Mouse (Mus musculus): ENCODE measurements around the gene Hemgn. TPM values are rescaled to one million over a fixed set of nuclear protein-coding genes. Genes with fewer than 3 reads are reported as not detected.

Gene Hemgn
- polyA plus RNA-seq, 1 experiment from 2014 or later, result 1.2 TPM

DNA sequence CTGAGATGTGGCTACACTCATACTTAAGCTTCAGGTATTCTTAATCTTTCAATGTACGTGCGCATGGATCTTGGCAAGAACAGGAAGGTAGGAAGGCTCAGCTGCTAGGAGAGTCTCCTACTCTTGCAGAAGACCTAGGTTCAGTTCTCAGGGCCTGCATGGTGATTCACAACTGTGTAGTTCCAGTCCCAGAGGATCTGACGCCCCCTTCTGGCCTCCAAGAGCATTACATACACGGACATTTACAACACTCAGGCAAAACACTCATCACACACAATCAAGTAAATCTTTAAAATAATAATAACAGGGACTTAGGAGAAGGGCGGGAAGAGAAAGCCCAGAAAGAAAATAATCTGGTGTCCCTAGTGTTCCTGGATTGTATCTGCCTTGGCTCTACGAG, 38.9 kb downstream of the Hemgn start:
- 50% methylated on average over 6 of the region's 6 CpGs for WGBS
- Histone ChIP-seq H3K4me2 (peak overlapping the region; percentile 64), H3K36me3 (peaks cover 23% of the 10 kb centered on the region), H3K4me3 (peak overlapping the region; percentile 33; the same call in 1 of the 2 replicates), H3K9me3 (no peaks in the 10 kb centered on the region), H3K27ac (no peak overlapping the region), H3K4me1 (peaks cover 10% of the 10 kb centered on the region), H3K9ac (no peak overlapping the region), H3K27me3 (no peaks in the 10 kb centered on the region)
- no peak for ATAC-seq (ENCODE audit: borderline replicate concordance, extremely low read depth, low FRiP score, low TSS enrichment)

DNA sequence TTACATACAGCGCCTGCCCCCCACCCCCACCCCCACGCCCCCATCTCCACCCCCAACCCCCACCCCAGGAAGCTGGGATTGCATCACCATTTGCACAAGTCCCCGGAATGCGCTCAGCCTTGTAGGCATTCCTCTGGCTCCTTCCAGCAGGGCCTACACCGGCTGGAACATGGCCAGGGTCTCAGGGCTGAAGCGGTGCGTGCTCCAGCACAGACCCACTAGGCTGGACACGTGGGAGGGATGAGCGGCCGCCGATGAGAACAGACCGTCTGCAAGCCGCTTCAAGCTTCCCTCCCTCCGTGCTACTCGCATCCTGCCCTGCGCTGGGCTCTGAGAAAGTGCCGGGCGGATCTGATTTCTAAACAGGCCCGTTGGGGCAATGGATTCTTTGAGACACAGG, 42.3 kb downstream of the Hemgn start:
- Histone ChIP-seq H3K36me3 (no peaks in the 10 kb centered on the region), H3K9ac (no peak overlapping the region), H3K9me3 (no peaks in the 10 kb centered on the region), H3K4me1 (peaks cover 10% of the 10 kb centered on the region), H3K27ac (0 out of 2 replicates have a peak overlapping the region, but pooled peaks have one; percentile 9), H3K4me2 (peak overlapping the region; percentile 45), H3K4me3 (peak overlapping the region; percentile 6; the same call in 1 of the 2 replicates), H3K27me3 (peaks cover 4% of the 10 kb centered on the region; the same call in 1 of the 2 replicates)
- ATAC-seq (ENCODE audit: borderline replicate concordance, extremely low read depth, low FRiP score, low TSS enrichment), result peak; percentile 89
- WGBS, result 2% methylated on average over 19 of the region's 19 CpGs

DNA sequence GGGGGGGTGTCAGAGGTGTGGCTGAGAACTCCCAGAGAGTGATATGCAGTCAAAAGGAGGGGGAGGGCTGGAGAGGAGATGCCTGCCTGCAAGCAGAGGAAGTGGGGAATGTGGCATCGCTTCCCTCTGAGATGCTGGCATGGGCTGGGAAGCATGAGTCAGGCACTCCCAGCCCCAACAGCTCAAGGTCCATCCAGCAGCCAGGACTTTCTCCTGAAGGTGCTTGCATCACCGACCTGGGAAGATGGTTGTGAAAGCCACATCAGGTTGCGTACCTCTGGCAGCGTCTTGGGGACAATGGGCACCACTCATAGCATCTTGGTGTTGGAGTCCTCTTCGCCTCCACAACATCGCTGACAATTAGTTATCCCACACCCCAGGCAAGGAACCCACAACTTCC, 42.9 kb downstream of the Hemgn start:
- ATAC-seq (ENCODE audit: borderline replicate concordance, extremely low read depth, low FRiP score, low TSS enrichment), result no peak
- 42% methylated on average over 6 of the region's 6 CpGs for WGBS
- H3K27ac ChIP-seq, result no peak overlapping the region

DNA sequence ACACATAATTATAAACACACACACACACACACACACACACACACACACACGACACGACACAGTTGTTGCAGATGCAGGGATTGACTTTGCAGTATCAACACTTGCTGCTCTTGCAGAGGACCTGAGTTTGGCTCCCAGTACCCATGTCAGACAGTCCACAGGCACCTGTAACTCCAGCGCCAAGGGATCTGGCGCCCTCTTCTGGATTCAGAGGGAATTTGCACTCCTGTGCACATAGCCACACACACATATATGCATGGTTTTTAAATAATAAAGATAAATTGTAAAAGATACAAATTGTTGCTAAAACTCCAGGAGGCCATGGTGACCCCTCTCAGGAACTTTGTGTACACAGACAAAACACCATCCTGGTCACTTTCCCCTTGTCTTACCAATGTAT, 44.2 kb downstream of the Hemgn start:
- H3K27me3 ChIP-seq, result peaks cover 4% of the 10 kb centered on the region; the same call in 1 of the 2 replicates
- WGBS, result 66% methylated on average over 4 of the region's 4 CpGs
- ATAC-seq (ENCODE audit: borderline replicate concordance, extremely low read depth, low FRiP score, low TSS enrichment), result no peak
- no peak overlapping the region for H3K4me2 ChIP-seq
- H3K27ac ChIP-seq, result no peak overlapping the region
- H3K4me1 ChIP-seq, result peaks cover 5% of the 10 kb centered on the region; the same call in 1 of the 2 replicates
- H3K9ac ChIP-seq, result no peak overlapping the region
- no peaks in the 10 kb centered on the region for H3K36me3 ChIP-seq
- H3K9me3 ChIP-seq, result no peaks in the 10 kb centered on the region
- H3K4me3 ChIP-seq, result no peak overlapping the region

More for the DNA sequence above, 42.9 kb downstream of the Hemgn start:
- no peak overlapping the region for H3K9ac ChIP-seq
- no peak overlapping the region for H3K4me3 ChIP-seq
- H3K4me1 ChIP-seq, result peaks cover 10% of the 10 kb centered on the region
- H3K36me3 ChIP-seq, result no peaks in the 10 kb centered on the region
- peaks cover 4% of the 10 kb centered on the region; the same call in 1 of the 2 replicates for H3K27me3 ChIP-seq
- H3K4me2 ChIP-seq, result 0 out of 2 replicates have a peak overlapping the region, but pooled peaks have one; percentile 45
- no peaks in the 10 kb centered on the region for H3K9me3 ChIP-seq

DNA sequence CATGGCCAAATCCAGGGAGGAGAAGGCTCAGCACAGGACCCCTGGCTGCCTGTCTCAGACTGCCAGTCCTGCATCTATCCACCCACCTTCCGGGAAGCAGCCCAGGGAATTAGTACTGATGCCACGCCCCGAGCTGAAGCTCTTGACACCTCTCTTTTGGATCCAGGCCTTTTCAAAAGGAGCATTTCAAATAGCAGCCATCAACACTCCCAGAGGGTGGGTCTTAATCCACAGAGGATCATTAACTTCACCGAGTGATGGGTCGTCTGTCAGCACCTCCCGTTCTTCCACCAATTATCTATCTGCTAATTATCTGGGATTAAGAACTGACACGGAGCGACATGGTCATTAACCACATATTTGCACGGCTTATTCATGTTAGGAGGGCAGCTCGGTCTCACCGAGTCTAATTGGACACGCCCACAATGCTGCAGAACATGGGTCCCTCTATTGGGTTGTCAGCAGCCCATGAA, 45.8 kb downstream of the Hemgn start:
- no peak for ATAC-seq (ENCODE audit: borderline replicate concordance, extremely low read depth, low FRiP score, low TSS enrichment)
- Histone ChIP-seq H3K4me3 (no peak overlapping the region), H3K4me2 (no peak overlapping the region), H3K4me1 (peaks cover 5% of the 10 kb centered on the region; the same call in 1 of the 2 replicates), H3K9me3 (no peaks in the 10 kb centered on the region), H3K27ac (no peak overlapping the region), H3K9ac (no peak overlapping the region), H3K27me3 (peaks cover 4% of the 10 kb centered on the region; the same call in 1 of the 2 replicates), H3K36me3 (no peaks in the 10 kb centered on the region)
- 11% methylated on average over 12 of the region's 12 CpGs for WGBS

DNA sequence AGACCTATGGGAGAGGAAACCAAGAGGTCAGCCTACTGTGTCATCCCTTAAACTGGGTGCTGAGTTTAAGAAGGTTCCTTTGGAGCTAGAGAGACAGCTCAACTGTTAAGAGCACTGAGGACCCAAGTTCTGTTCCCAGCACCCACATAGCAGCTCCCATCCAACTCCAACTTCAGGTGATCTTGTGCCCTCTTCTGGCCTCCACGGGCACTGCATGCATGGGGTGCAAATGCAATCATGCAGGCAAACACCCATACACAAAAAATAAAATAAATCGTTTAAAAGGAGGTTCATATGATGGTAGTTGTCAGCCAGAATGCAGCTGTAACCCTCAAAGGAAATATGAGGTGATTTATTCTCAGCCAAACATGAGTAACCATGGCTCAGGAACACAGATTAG, 48.9 kb downstream of the Hemgn start:
- ATAC-seq (ENCODE audit: borderline replicate concordance, extremely low read depth, low FRiP score, low TSS enrichment), result no peak
- Histone ChIP-seq H3K27me3 (peaks cover 4% of the 10 kb centered on the region; the same call in 1 of the 2 replicates), H3K36me3 (no peaks in the 10 kb centered on the region), H3K27ac (no peak overlapping the region), H3K9ac (no peak overlapping the region), H3K4me2 (no peak overlapping the region), H3K4me3 (no peak overlapping the region), H3K9me3 (no peaks in the 10 kb centered on the region), H3K4me1 (no peaks in the 10 kb centered on the region)
- WGBS, result 74% methylated on average over 2 of the region's 2 CpGs

DNA sequence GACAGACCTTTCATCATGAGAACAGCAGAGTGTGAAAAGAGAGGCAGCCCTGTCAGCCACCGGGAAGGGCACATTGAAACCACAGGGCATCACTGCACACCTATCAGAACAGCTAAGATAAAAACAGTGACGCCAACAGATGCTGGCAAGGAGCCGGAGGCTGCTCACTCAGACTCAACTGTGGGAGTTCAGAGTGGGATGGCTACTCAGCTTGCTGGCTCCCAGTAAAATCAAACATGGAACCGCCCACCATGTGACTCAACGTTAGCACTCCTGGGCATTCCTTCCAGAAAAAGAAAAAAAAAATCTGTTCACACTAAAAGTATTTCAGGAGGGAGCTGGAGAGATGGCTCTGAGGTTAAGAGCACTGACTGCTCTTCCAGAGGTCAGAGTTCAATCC, 52.0 kb downstream of the Hemgn start:
- H3K36me3 ChIP-seq, result no peaks in the 10 kb centered on the region
- no peak for ATAC-seq (ENCODE audit: borderline replicate concordance, extremely low read depth, low FRiP score, low TSS enrichment)
- H3K4me1 ChIP-seq, result no peaks in the 10 kb centered on the region
- no peaks in the 10 kb centered on the region for H3K9me3 ChIP-seq
- H3K9ac ChIP-seq, result no peak overlapping the region
- 0 out of 2 replicates have a peak, but pooled peaks cover 7% of the 10 kb centered on the region for H3K27me3 ChIP-seq
- no peak overlapping the region for H3K27ac ChIP-seq
- WGBS, result 39% methylated on average over 5 of the region's 5 CpGs
- H3K4me2 ChIP-seq, result no peak overlapping the region
- H3K4me3 ChIP-seq, result no peak overlapping the region

DNA sequence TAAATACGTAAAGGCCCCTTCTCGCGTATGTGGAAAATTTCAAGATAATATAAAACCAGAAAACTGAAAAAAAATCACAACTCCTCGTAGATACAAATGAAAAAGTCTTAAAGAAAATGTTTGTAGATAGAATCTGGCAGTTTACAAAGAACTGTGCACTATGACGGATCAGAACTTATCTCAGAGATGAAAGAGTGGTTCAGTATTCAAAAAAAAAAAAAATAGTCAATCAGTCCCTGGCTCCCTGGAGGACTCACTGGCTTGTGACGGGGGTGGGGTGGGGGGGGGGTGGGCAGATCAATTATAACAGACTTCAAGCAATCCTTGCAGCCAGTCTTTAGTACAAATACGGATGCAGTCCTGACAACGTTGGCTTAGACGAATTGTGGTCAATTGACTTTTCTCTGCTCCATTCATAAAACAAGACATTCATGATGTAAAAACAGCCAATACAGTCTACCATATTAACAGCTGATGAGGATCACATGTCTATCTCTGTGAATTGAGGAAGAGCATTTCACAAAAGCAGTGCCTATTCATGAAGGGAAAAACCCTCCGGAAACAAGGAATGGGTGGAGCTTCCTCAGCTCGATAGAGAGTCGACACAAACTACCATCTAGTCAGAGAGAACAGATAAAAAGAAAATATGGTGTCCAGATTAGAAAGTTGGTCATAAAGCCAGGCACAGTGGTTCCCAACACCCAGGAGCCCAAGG, 53.6 kb downstream of the Hemgn start:
- Histone ChIP-seq H3K4me2 (no peak overlapping the region), H3K27me3 (0 out of 2 replicates have a peak, but pooled peaks cover 10% of the 10 kb centered on the region), H3K36me3 (no peaks in the 10 kb centered on the region), H3K9ac (no peak overlapping the region), H3K4me3 (no peak overlapping the region), H3K27ac (no peak overlapping the region), H3K9me3 (no peaks in the 10 kb centered on the region), H3K4me1 (no peaks in the 10 kb centered on the region)
- ATAC-seq (ENCODE audit: borderline replicate concordance, extremely low read depth, low FRiP score, low TSS enrichment), result no peak
- 63% methylated on average over 12 of the region's 12 CpGs for WGBS

DNA sequence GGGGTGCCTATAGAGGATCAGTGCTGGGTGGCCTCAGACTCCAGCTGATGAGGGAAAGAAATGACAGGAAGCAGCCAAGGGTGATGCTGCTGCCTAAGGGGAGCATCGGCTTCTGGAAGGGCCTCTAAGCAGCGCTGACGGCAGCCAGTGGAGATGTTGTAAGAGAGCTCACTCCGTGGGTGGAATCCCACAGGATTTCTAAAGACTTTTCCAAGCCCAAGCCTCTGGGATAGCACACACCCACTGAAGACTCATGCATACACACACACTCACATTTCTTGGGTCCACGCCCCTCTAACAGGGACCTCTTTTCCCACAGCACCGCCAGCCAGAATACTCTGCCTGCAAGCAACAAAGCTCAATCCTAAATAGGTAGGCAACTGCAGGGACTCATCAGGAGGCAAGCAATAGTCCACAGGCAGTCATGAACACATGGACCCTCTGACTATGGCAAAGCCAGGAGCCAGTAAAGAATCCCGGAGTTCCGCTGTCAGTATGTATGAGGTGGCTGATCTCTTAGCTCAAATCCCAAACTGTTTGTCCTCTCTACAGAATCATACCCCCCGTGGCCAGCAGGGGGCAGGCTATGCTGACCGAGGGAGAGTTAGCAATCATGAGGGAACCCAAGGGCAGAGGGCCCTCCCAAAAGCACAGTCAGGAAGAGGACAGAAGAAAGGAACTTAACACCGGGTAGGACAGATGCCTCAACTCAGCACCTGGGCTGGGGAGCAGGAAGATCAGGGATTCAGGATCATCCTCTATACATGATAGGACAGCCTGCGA, 56.8 kb downstream of the Hemgn start:
- ATAC-seq (ENCODE audit: borderline replicate concordance, extremely low read depth, low FRiP score, low TSS enrichment), result no peak
- WGBS, result 51% methylated on average over 12 of the region's 12 CpGs
- Histone ChIP-seq H3K27me3 (peaks cover 32% of the 10 kb centered on the region), H3K9me3 (no peaks in the 10 kb centered on the region), H3K27ac (no peak overlapping the region), H3K9ac (no peak overlapping the region), H3K36me3 (no peaks in the 10 kb centered on the region), H3K4me2 (no peak overlapping the region), H3K4me3 (no peak overlapping the region), H3K4me1 (no peaks in the 10 kb centered on the region)

DNA sequence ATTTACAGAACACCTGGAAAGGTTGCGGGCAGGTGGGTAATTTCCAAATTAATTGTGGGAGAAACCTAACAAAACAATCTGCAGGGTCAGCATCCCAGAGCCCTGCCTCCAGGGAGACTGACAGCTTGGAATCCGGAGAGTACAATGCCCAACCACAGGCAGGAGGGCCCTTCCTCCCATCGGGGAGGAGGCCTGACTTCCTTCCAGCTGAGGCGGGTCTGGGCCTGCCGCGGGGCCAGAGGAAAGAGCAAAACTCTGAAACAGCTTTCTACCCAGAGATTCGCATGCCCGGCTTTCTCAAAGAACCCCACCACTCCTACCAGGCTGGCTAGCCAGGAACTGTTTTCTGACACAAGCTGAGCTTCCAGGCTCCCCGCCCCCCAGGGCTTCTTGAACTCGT, 60.3 kb downstream of the Hemgn start:
- Histone ChIP-seq H3K9ac (no peak overlapping the region), H3K4me1 (no peaks in the 10 kb centered on the region), H3K4me3 (no peak overlapping the region), H3K9me3 (no peaks in the 10 kb centered on the region), H3K27me3 (peaks cover 66% of the 10 kb centered on the region), H3K4me2 (no peak overlapping the region), H3K36me3 (no peaks in the 10 kb centered on the region), H3K27ac (no peak overlapping the region)
- WGBS, result 20% methylated on average over 10 of the region's 10 CpGs
- no peak for ATAC-seq (ENCODE audit: borderline replicate concordance, extremely low read depth, low FRiP score, low TSS enrichment)

DNA sequence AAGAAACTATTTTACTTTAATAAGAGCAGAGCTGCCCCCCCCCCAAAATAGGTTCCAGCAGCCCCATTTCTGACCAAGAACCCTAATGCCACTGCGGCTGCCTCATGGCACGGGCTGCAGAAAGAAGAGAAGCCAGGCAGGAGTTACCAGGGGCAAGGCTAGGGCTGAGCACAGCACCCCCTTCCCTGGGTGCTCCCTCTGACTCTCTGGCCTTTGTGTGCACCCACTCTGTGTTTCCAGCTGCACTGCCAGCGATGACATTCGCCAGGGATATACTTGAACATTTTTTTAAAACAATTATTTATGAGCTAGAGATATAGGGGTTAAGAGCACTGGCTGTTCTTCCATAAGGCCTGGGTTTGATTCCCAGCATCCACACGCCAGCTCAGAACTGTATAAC, 63.8 kb downstream of the Hemgn start:
- WGBS, result 48% methylated on average over 5 of the region's 5 CpGs

DNA sequence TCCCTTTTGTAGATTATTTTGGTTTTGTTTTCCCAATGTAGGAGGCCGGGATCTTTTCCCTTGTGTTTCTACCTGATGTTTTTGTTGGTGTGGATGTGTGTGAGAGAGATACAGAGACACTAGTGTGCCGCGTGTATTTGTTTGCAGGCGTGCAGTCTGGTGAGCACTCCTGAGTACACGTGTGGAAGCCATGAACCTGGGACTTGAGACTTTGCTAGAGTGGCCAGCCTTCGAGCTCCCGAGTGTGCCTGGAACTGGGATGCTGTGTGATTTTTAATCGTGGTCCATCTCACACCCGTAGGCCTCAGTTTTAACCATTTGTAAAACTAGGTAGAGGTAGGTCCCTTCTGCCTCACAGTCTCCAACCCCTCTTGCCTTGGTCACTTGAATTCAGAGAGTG, 64.4 kb downstream of the Hemgn start:
- no peak for ATAC-seq (ENCODE audit: borderline replicate concordance, extremely low read depth, low FRiP score, low TSS enrichment)
- Histone ChIP-seq H3K9ac (no peak overlapping the region), H3K27me3 (peaks cover 95% of the 10 kb centered on the region), H3K4me2 (no peak overlapping the region), H3K4me3 (no peak overlapping the region), H3K4me1 (peaks cover 7% of the 10 kb centered on the region), H3K36me3 (no peaks in the 10 kb centered on the region), H3K27ac (no peak overlapping the region), H3K9me3 (no peaks in the 10 kb centered on the region)
- WGBS, result 34% methylated on average over 9 of the region's 9 CpGs

More for the DNA sequence above, 63.8 kb downstream of the Hemgn start:
- no peaks in the 10 kb centered on the region for H3K9me3 ChIP-seq
- H3K4me1 ChIP-seq, result peaks cover 2% of the 10 kb centered on the region
- H3K9ac ChIP-seq, result no peak overlapping the region
- no peaks in the 10 kb centered on the region for H3K36me3 ChIP-seq
- no peak overlapping the region for H3K4me2 ChIP-seq
- H3K4me3 ChIP-seq, result no peak overlapping the region
- H3K27ac ChIP-seq, result no peak overlapping the region
- H3K27me3 ChIP-seq, result peaks cover 91% of the 10 kb centered on the region
- ATAC-seq (ENCODE audit: borderline replicate concordance, extremely low read depth, low FRiP score, low TSS enrichment), result no peak
